Mouse (Mus musculus): ENCODE data around the gene Tmed1. TPM values are rescaled to one million over a fixed set of nuclear protein-coding genes. Genes with fewer than 3 reads are reported as not detected.
A peak's percentile ranks its signal among the peaks of the same experiment; 100 is the strongest.
"Not testable (repeated sequence)": the region's sequence is repeated elsewhere in the genome, so short reads cannot be mapped to it uniquely, and the experiment has no call there.

Tmed1 gene
- total RNA-seq, 2 experiments from 2014 or later: 25.9 to 29.3 TPM

DNA sequence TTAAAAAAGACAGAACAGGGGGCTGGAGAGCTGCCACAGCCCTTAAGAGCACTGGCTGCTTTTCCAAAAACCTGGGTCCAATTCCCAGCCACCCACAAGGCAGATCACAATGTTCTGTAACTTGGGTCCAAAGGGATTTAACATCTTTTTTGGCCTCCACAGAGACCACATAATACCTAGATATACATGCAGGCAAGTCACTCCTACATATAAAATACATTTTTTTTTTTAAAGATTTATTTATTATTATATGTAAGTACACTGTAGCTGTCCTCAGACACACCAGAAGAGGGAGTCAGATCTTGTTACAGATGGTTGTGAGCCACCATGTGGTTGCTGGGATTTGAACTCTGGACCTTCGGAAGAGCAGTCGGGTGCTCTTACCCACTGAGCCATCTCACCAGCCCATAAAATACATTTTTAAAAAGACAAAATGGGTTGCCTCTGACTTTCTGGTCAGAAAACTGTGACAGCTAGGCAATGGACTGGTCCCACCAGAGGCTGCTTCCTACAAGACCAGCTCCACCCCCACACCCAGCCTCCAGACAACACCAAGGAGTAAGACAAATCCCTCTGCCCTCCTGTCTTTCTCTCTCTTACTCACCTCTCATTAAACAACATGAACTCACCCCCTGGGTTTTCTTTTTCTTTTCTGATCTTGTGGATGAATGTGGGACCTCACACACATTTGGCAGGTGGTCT, 17.2 kb upstream of the Tmed1 start:
- intact Hi-C loops (cut with DNase I; ENCODE audit: low total_unique reads): no loop called here
- no peak for DNase-seq

DNA sequence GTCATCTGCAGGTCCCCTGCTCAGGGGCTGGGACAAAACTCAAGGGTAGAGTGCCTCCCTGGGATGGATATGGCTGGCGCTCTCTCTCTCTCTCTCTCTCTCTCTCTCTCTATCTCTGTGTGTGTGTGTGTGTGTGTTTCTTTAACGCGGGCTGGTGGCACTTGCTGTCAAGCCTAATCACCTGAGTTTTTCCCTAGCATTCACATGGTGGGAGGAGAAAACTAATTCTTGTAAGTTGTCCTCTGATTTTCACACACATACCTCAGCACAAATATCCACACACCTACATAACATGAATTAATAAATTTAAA, 16.5 kb upstream of the Tmed1 start:
- intact Hi-C loops (cut with DNase I; ENCODE audit: low total_unique reads): no loop called here
- no peak for DNase-seq

DNA sequence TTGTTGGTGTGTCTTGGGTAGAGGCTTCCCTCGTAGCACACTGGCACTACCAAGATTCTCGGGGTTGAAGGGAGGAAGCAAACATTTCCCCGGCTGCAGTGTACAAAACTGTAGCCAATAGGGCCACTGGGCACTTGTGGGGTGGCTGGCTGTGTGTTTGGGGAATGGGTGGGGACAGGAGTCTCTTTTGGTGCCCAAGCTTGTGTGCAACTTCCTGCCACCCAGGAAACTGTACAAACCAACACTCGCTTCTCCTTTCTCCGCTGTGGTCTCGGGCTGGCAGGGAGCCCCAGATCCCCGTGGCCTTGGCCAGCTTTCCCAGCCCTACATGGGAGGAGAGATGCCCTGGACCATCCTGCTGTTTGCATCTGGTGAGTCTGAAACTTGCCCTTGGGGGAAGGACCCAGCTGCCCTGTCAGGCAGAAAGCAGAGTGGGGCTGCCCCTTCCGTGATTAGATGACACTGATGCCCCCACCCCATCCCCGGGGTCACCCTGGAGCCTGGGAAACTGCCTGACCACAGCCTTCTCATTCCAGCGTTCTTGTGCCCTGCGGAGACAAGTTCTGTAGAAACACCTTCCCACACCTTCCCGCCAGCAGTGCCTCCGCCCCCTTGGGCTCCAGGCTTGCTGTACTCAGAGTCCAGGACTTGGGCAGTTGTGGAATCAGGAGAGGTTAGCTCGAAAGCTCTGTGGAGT, 16.0 kb upstream of the Tmed1 start, which contains the start of gene AB124611:
TSS of gene AB124611 (plus strand) at position 240 of the 697 bp plus-strand sequence.
- intact Hi-C loops (cut with DNase I; ENCODE audit: low total_unique reads): no loop called here
- DNase-seq: no peak

DNA sequence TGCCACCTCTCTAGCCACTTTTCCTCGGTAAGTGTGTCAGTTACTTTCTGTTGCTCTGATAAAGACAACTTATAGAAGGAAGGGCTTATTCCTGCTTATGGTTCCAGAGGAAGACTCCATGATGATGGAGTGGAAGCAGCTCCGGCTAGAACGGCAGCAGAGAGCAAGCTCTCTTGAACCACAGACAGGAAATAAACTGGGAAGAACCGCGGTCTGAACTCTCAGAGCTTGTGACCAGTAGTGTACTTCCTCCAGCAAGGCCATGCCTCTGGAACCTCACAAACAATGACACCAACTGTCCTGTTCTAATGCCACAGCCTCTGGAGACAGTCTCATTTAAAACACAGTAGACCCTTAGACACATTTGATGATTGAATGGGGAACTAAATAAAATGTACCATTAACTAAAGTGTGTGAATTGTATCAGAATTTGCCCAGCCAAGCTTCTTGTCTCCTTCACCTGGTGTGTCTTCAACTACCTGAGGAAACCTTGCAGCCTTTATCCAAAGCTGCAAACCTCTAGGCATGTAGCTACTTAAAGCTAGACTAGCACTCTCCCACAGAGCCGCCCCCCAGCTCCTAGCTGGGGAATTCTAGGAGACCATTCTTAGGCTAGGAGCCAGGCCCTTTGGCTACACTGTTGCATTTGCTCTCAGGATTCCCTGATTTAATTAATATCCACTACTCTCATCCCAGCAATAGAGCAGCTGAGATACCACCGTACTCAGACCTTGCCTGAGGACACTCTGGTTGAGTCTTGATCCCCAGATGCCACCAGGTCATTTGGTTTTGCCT, 15.3 kb upstream of the Tmed1 start:
- no peak for DNase-seq
- intact Hi-C loops (cut with DNase I; ENCODE audit: low total_unique reads): no loop called here

DNA sequence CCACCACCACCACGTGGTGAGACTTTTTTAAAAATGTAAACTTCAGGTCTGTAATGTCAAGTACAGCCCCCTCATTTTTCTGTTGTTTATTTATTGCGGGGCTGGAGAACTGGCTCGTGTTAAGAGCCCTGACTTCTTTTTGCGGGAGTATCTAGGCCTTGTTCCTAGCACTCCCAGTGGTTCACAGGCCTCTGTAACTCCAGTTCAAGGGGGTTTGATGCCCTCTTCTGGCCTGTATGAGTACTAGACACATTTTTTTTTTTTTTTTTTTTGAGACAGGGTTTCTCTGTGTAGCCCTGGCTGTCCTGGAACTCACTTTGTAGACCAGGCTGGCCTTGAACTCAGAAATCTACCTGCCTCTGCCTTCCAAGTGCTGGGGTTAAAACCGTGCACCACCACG, 8.6 kb upstream of the Tmed1 start:
- DNase-seq; intact Hi-C loops (cut with DNase I; ENCODE audit: low total_unique reads): not testable (repeated sequence)

DNA sequence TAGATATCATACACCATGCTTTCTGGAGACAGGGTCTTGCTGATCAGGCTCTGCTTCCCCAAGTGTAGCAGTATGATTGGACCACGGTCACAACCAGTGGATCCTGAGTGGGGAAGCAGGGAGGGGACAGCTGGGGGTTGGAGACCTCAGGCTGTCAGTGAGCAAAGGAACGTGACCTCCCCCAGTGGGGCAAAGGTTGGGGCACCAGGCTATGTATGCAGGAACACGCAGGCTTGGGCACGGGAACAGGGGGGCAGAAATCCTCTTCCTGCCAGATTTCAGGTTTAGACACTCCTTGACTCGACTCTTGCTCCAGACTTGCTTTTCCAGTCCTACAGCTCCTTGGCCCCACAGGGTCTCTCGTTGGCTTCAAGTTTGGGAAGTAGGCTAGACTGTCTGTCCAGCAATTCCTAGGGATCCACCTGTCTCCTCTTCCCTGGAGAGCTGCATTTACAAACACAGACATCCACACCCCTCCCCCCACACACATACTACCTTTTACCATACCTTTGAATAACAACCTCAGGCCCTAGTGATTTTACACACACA, 8.0 kb upstream of the Tmed1 start:
- intact Hi-C loops (cut with DNase I; ENCODE audit: low total_unique reads): no loop called here
- no peak for DNase-seq

DNA sequence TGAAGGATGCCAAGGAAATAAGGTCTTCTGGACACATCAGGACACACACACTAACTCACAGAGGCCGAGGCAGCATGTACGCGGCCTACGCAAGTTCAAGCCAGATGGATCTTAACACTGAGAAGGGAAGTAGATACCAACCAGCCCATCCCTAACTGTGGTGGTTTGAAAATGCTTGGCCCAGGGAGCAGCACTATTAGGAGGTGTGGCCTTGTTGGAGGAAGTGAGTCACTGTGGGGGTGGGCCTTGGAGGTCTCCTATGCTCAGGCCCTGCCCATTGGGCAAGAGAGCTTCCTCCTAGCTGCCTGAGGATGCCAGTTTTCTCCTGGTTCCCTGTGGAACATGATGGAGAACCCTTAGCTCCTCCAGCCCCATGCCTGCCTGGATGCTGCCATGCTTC, 3.4 kb upstream of the Tmed1 start:
- intact Hi-C loops (cut with DNase I; ENCODE audit: low total_unique reads): no loop called here
- no peak for DNase-seq

DNA sequence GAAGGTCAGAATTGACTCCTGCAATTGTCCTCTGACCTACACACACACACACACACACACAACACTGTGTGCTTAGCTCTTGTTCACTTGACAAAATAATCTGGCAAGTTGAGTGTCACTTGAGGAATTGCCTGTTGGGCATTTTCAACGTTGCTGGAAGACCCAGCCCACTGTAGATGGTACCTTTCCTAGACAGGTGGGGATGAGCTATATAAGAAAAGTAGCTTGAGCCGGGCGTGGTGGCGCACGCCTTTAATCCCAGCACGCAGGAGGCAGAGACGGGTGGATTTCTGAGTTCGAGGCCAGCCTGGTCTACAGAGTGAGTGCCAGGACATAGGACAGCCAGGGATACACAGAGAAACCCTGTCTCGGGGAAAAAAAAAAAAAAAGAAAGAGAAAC, 1.0 kb upstream of the Tmed1 start:
- intact Hi-C loops (cut with DNase I; ENCODE audit: low total_unique reads): no loop called here
- no peak for DNase-seq

DNA sequence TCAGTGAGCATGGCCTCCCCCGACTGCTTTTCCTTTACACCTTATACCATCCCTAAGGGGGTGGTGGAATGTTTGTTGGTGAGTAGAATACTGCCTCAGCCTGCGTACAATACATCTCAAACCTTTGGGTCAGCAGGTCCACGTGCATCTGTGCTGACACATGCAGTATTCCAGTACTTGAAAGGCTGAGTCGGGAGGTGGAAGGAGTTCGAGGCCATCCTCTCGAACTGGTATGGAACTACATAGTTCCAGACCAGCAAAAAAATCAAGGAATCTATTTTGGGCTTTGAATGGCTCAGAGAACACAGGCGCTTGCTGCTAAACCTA, 600 bp upstream of the Tmed1 start:
- intact Hi-C loops (cut with DNase I; ENCODE audit: low total_unique reads): no loop called here
- DNase-seq: no peak

DNA sequence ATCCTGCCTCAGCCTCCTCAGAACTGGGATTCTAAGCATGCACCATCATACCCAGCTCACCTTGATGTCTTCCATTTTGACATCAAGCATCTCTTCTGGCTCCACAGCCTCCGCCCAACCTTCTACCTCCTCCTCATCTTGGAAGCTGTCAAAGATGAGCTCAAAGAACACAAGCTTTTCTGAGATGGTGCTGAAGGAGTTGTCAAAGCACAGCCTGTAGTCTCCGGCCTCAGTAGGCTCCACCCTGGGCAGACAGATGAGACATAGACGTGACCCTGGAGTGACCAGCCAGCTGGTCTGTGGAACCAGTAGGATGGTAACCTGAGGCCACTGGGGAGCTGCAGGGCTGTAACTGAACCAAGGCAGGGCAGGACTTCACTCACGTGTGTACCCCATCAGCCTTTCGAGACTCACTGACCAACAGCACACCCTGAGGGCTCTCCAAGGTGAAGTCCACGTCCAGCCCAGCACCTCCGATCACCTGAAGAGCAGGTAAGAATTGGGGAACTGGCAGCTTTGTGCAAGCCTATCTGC, 1.1 kb downstream of the Tmed1 start:
- DNase-seq: no peak
- intact Hi-C loops (cut with DNase I; ENCODE audit: low total_unique reads): no loop called here

DNA sequence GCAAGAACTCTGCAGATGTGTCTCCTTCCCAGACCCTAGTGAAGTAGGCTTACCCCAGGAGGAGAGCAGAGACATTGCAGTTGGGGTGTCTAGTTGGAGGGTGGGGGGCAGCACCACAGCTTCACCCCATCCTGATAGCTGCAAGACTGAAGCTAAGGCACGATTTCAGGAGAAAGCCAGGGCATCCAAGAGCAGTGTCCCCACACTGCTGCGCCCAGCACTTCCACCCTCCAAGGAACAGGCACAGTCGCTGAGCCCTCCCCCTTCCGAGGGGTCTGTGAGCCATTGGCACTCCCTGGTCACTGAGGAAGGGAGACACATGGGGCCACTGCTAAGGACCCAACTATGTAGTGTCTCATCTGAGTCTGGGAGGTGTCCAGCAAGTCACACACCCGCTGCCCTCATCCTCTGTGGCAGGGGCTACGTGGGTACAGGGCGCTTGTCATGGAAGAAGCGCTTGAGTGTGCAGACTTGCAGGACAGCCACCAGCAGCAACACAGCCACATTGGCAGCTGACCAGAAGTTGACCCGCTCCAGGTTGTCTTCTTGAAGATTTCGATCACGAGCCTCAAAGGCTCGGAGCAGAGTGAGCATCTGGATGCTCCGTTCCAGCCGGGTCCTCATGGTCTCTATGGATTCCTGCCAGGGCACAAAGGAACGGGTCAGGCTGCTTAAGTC, 2.2 kb downstream of the Tmed1 start:
- intact Hi-C loops (cut with DNase I; ENCODE audit: low total_unique reads): no loop called here
- no peak for DNase-seq

DNA sequence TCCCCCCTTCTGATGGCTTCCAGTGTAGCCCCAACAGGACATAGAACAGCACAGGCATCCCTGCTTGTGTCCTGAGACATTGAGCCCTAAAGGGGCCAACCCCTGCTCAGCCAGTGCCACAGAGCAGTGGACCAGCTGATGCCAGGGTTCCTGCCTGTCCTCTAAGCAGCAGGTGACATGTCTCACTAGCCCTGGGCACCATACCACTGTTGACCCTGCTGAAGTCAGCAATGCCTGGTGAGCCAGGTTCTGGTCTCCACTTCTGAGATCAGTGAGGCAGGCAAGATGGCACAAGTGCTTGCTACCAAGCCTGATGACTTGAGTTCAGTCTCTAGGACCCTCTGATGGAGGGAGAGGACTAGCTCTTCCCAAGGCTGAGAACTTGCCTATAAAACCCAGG, 4.3 kb downstream of the Tmed1 start:
- intact Hi-C loops (cut with DNase I; ENCODE audit: low total_unique reads): no loop called here

DNA sequence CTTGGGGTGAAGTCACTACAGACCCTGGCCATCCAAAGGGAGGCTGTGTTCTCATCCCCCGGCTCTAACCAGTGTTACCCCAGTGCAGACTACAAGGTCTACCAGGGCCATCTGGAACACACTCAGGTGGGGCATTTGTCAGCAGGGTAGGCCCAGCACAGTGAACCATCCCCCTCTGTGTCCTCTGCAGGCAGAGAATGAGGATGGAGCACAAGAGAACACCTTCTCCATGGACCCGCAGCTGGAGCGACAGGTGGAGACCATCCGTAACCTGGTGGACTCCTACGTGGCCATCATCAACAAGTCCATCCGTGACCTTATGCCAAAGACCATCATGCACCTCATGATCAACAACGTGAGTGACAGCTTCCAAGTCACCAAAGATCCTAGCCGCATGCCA, 6.7 kb downstream of the Tmed1 start:
- intact Hi-C loops (cut with DNase I; ENCODE audit: low total_unique reads): no loop called here

More for the DNA sequence above, 4.3 kb downstream of the Tmed1 start:
- no peak for DNase-seq

DNA sequence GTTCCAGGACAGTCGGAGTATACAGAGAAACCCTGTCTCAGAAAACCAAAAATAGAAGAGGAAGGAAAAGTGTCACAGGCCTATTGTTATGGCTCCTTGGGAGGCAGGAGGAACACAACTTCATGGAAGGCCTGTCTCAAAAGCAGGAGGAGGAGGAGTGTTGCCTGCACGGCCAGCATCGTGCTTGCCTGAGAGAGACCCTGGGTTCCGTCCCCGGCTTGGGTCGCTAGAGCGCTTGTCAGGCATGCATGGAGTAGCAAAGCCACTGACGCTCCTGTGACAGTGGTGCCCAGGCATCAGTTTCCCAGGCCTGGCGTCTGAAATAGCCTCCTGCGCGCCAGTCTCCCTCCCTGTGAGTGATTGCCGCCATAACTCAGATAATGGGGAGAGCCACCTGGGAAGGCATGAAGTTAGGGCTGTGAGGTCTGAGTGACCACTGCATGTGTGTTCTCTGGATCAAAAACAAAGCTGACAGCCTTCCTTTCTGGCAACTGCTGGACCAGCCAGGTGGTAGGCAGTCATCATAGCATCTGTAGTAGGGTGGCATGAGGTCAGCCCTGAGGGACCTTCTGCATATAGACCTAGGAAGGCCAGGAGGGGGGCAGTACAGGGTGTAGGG, 11.7 kb downstream of the Tmed1 start:
- no peak for DNase-seq
- intact Hi-C loops (cut with DNase I; ENCODE audit: low total_unique reads): no loop called here

More for the DNA sequence above, 6.7 kb downstream of the Tmed1 start:
- no peak for DNase-seq

DNA sequence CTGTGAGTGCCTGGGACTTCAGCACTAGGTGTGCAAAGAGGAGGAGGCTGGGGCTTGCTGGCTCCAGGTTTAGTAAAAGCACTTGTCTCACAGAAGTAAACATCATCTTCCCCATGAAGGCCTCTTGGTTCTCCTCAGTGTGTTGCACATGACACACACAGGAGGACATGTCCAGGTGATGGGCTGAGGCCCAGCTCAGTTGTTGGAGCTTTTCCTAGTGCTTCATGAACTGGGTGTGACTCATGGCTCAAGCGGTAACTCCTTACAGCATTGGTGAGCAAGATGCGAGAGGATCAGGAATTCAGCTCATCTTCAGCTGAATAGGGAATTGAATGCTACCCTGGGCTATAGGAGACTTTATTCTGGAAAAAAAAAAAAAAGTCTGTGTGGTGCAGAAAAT, 12.4 kb downstream of the Tmed1 start:
- DNase-seq: no peak
- intact Hi-C loops (cut with DNase I; ENCODE audit: low total_unique reads): no loop called here

DNA sequence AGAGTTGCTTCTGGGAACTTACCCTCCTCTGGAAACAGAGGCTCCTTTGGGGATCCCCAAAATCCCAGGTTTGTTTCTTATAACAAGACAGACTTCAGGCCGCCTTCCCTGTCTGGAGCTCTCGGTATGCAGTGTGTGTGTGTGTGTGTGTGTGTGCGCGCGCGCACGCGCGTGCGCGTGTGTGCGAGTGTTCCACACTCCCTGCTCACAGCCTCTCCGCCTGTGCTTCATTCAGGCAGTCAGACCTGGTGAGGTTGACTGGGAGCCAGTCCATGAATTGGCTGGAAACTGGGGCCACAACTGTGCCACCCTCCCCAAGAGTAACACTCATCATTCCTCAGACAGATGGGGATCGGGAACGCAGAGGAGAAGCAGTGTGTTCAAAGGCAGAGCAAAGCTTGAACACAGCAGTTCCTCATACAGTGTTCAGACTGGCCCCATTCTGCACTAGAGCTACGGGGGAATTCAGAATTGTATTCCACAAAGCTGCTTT, 13.0 kb downstream of the Tmed1 start:
- intact Hi-C loops (cut with DNase I; ENCODE audit: low total_unique reads): no loop called here
- DNase-seq: no peak

DNA sequence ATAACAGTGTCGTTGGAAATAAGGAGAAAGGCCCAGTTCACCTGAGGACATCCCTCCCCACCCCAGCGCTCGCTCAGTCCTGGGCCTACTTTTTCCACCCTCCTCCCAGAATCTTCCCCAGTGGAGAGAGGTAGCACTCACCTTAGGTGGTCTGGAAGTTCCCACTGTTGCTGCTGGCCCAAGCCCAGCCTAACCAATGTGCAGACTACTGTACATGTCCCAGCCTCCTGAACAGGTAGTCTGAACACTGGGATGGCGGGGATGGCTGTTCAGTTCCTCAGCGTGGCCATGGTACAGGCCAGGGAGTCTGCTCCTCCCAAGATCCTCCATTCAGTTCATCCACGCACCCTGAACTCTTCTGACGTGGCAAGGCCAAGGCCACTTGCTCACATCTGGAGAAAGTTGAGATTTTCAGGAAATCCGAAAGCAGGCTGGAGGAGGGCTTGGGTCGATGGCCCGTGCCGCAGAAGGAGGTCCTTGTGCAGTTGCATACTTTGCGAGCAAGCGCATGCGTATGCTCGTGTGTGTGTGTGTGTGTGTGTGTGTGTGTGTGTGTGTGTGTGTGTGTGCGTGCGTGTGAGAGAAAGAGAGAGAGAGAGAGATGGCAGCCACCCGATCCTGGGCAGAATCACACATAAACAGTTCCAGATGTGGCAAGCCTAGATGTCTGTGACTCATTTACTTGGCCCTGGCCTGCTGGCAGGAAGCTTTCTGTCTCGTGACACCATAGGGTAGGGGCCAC, 13.6 kb downstream of the Tmed1 start:
- intact Hi-C loops (cut with DNase I; ENCODE audit: low total_unique reads): no loop called here
- peak; percentile 81 for DNase-seq

DNA sequence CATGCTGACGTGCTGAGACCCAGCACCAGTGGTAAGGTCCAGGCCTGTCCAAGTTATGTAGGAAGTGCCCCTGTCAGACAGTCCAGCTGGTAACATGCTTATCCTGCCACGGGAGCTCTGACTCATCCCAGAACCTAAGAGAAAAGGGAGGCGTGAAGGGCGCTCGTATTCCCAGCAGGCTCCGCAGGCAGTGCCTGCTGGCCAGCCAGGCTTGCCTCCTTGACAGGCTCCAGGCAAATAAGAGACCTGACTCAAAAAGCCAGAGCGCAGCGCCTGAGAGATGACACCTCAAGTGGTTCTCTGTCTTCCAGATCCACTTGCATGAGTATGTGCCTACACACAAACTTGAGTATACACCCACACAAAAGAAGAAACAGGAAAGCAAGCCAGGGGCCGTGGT, 15.3 kb downstream of the Tmed1 start:
- DNase-seq: no peak
- intact Hi-C loops (cut with DNase I; ENCODE audit: low total_unique reads): no loop called here

DNA sequence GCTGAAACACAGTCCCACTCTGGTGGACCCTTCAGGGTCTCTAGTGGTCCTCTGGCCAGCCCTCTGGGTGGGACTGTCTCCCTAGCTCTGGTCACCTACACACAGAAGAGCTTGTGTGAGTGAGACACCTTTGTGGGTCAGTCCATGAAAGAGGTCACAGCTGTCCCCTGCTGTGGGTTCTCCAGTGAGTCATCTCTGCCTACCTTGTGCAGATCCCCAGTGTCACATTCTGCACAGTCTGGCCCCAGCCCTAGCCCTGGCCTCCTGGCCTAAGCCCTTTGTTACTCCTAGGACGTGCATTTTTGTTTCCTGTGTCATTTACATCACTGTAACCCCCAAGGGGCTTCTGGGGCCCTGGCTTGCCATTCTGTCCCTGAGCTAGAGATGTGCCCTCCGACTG, 16.1 kb downstream of the Tmed1 start:
- intact Hi-C loops (cut with DNase I; ENCODE audit: low total_unique reads): no loop called here
- no peak for DNase-seq
